Comparison of ENCODE assay signal across 8 mouse cellular contexts in the genomic region with DNA sequence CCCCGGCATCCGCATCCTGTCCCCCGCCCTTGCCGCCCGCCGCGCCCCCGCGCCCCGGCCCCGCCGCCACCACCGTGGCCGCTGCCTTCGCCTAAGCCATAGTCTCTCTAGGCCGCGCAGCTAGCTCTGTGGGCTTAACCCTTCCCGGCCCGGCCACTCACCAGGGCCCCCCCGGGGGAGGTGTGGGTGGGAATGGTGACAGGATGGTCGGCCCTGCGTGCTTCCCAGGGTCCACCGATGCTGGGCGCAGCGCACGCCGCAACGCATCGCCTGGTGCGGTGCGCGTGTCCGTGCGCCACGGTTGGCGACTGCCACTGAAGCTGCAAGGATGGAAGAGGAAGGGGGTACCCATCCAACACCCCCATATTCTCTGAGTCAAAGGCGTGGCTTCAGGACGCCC. TPM values are rescaled to one million over a fixed set of nuclear protein-coding genes. Genes with fewer than 3 reads are reported as not detected.
A peak's percentile ranks its signal among the peaks of the same experiment; 100 is the strongest.
DNase-seq lines count a peak whose midpoint lies in the region; ATAC-seq and TF ChIP-seq lines count a peak whose summit lies in the region.

A gene (minus strand): TSS at position 220 of the 400 bp plus-strand sequence.

- peak; percentile 47 for DNase-seq in adrenal gland, postnatal 14 days
- no peak for DNase-seq in adrenal gland, postnatal 25 days
- DNase-seq in lung, postnatal 25 days (ENCODE audit: low spot score) = no peak
- DNase-seq in limb, embryonic 14.5 days (ENCODE audit: low spot score) = no peak
- DNase-seq in urinary bladder, postnatal 10 days (ENCODE audit: low spot score) = no peak

- no peak within 1 kb of the TSS for H3K27ac ChIP-seq in lung, embryonic 16.5 days (ENCODE audit: low read length)
- H3K27ac ChIP-seq in limb, embryonic 14.5 days (replicated peaks; ENCODE audit: low read depth, low read length) = no peak within 1 kb of the TSS
- H3K27ac ChIP-seq in stomach, embryonic 14.5 days (ENCODE audit: low read length) = no peak within 1 kb of the TSS

- no peak; the same call in 1 of the 2 replicates for ATAC-seq in lung, embryonic 16.5 days (ENCODE audit: low read depth)
- no peak for ATAC-seq in limb, embryonic 14.5 days (ENCODE audit: low FRiP score, low read depth)
- ATAC-seq in stomach, embryonic 14.5 days (ENCODE audit: insufficient number of reproducible peaks, insufficient read depth, low FRiP score, low read depth) = no peak
- no peak for ATAC-seq in monocyte, adult 5-6 weeks (replicated peaks; ENCODE audit: insufficient number of reproducible peaks, low FRiP score, low TSS enrichment, poor library complexity, severe bottlenecking)

- H3K36me3 ChIP-seq in lung, embryonic 16.5 days (ENCODE audit: control insufficient read depth, insufficient read depth, low read length) = no peaks in the 10 kb centered on the region; the same call in 1 of the 2 replicates
- 0 out of 2 replicates have a peak, but pooled peaks cover 6% of the 10 kb centered on the region for H3K36me3 ChIP-seq in limb, embryonic 14.5 days (ENCODE audit: control insufficient read depth, insufficient read depth, low read length)
- H3K36me3 ChIP-seq in stomach, embryonic 14.5 days (ENCODE audit: control insufficient read depth, insufficient read depth, low read length) = no peaks in the 10 kb centered on the region

- H3K9ac ChIP-seq in lung, embryonic 16.5 days (ENCODE audit: low read length) = peak within 1 kb of the TSS; percentile 66
- peak within 1 kb of the TSS; percentile 67 for H3K9ac ChIP-seq in limb, embryonic 14.5 days (ENCODE audit: low read depth, low read length, severe bottlenecking)
- peak within 1 kb of the TSS; percentile 32 for H3K9ac ChIP-seq in stomach, embryonic 14.5 days (replicated peaks; ENCODE audit: low read depth, low read length)

- H3K27me3 ChIP-seq in lung, embryonic 16.5 days (ENCODE audit: control insufficient read depth, insufficient read depth, low read depth, low read length) = peaks cover 54% of the 10 kb centered on the region
- H3K27me3 ChIP-seq in limb, embryonic 14.5 days (ENCODE audit: control insufficient read depth, insufficient read depth, low read length) = peaks cover 55% of the 10 kb centered on the region
- peaks cover 22% of the 10 kb centered on the region for H3K27me3 ChIP-seq in stomach, embryonic 14.5 days (ENCODE audit: control insufficient read depth, insufficient read depth, low read length)

- no peak for TF ChIP-seq POLR2A in limb, embryonic 14.5 days (IDR thresholded peaks at IDR 0.05; ENCODE audit: borderline replicate concordance, extremely low read depth, insufficient read depth, insufficient read length)

- peak within 1 kb of the TSS; percentile 91 for H3K4me2 ChIP-seq in lung, embryonic 16.5 days (ENCODE audit: low read depth, low read length)
- peak within 1 kb of the TSS; percentile 90 for H3K4me2 ChIP-seq in limb, embryonic 14.5 days (replicated peaks; ENCODE audit: low read depth, low read length, severe bottlenecking)
- peak within 1 kb of the TSS; percentile 90 for H3K4me2 ChIP-seq in stomach, embryonic 14.5 days (replicated peaks; ENCODE audit: low read depth, low read length)

- H3K4me3 ChIP-seq in lung, embryonic 16.5 days (ENCODE audit: low read length) = peak within 1 kb of the TSS; percentile 56
- H3K4me3 ChIP-seq in limb, embryonic 14.5 days (replicated peaks; ENCODE audit: low read length) = peak within 1 kb of the TSS; percentile 55
- peak within 1 kb of the TSS; percentile 49 for H3K4me3 ChIP-seq in stomach, embryonic 14.5 days (ENCODE audit: low read depth, low read length)

- H3K9me3 ChIP-seq in lung, embryonic 16.5 days (ENCODE audit: control insufficient read depth, low read length) = no peaks in the 10 kb centered on the region
- H3K9me3 ChIP-seq in limb, embryonic 14.5 days (ENCODE audit: control insufficient read depth, low read length) = no peaks in the 10 kb centered on the region
- H3K9me3 ChIP-seq in stomach, embryonic 14.5 days (ENCODE audit: control insufficient read depth, low read depth, low read length) = no peaks in the 10 kb centered on the region

- WGBS in lung, embryonic 16.5 days = 1% methylated on average over 36 of the region's 38 CpGs
- 8% methylated on average over 21 of the region's 38 CpGs for WGBS in limb, embryonic 14.5 days
- 7% methylated on average over 36 of the region's 38 CpGs for WGBS in stomach, embryonic 14.5 days

- peaks cover 23% of the 10 kb centered on the region for H3K4me1 ChIP-seq in lung, embryonic 16.5 days (replicated peaks; ENCODE audit: control insufficient read depth, insufficient read depth, low read length)
- peaks cover 6% of the 10 kb centered on the region; the same call in 1 of the 2 replicates for H3K4me1 ChIP-seq in limb, embryonic 14.5 days (ENCODE audit: control insufficient read depth, insufficient read depth, low read length)
- H3K4me1 ChIP-seq in stomach, embryonic 14.5 days (ENCODE audit: control insufficient read depth, insufficient read depth, low read length) = peaks cover 6% of the 10 kb centered on the region; the same call in 1 of the 2 replicates

RNA-seq across cellular contexts. Expression of the gene that starts here (rescaled TPM):
- total RNA-seq in adrenal gland, postnatal 14 days (2021) = 0.41 and 0.83 TPM in 2 replicates
- total RNA-seq in adrenal gland, postnatal 25 days (2021) = 0.24 and 0.29 TPM in 2 replicates
- polyA plus RNA-seq in lung, embryonic 16.5 days (2015; fragmentation: Nextera tagmentation; extraction: Ambion mirVana) = 0.05 TPM in 1 of 2 replicates, not detected in the other
- polyA plus RNA-seq in limb, embryonic 14.5 days (2012; rRNA removed) = 9.1 and 11.4 TPM in 2 replicates
- 0.26 and 0.35 TPM in 2 replicates for polyA plus RNA-seq in limb, embryonic 14.5 days (2014; fragmentation: Nextera tagmentation; extraction: Ambion mirVana)
- 0.12 and 0.24 TPM in 2 replicates for polyA plus RNA-seq in stomach, embryonic 14.5 days (2014; fragmentation: Nextera tagmentation; extraction: Ambion mirVana)
- total RNA-seq in monocyte, adult 5-6 weeks (2017) = not detected in 3 replicates

Comparison
In these comparisons a context has a peak if more than half of its experiments do, and no peak if none do; other contexts are left out.
1. Peak in DNase-seq in adrenal gland, postnatal 14 days; RNA of the gene not detected or under 1 TPM.